Mouse (Mus musculus) right cerebral cortex, postnatal 36 days (tissue): Measurements from ENCODE around the gene Slc24a3.

Source experiments
- DNase-seq, 2 experiments: peaks; one replicate each; pipeline ENCODE4 v3.0.0; 2022; ENCODE audit warnings: low spot score in 2 of 2, mixed read lengths in 1 of 2

The Slc24a3 gene

GRCm38 (mm10) chr2:145536986-145537385 lies 369.4 kb downstream of the Slc24a3 start:
- DNase-seq = no peak

GRCm38 (mm10) chr2:145541695-145542094 lies 374.1 kb downstream of the Slc24a3 start:
- no peak for DNase-seq

- DNase-seq = no peak
Measured at GRCm38 (mm10) chr2:145546071-145546470, 378.5 kb downstream of the Slc24a3 start.

- no peak for DNase-seq
Measured at GRCm38 (mm10) chr2:145554722-145555252, 387.2 kb downstream of the Slc24a3 start.

GRCm38 (mm10) chr2:145555713-145556112 lies 388.2 kb downstream of the Slc24a3 start:
- DNase-seq = no peak

- no peak for DNase-seq
Measured at GRCm38 (mm10) chr2:145557361-145557931, 389.9 kb downstream of the Slc24a3 start.

GRCm38 (mm10) chr2:145562493-145562892 lies 394.9 kb downstream of the Slc24a3 start:
- no peak for DNase-seq

GRCm38 (mm10) chr2:145564596-145564995 lies 397.0 kb downstream of the Slc24a3 start:
- DNase-seq = no peak

GRCm38 (mm10) chr2:145566904-145567303 lies 399.4 kb downstream of the Slc24a3 start:
- DNase-seq = no peak

- DNase-seq = no peak
Measured at GRCm38 (mm10) chr2:145571943-145572342, 404.4 kb downstream of the Slc24a3 start.

- no peak for DNase-seq
Measured at GRCm38 (mm10) chr2:145574148-145574547, 406.6 kb downstream of the Slc24a3 start.

GRCm38 (mm10) chr2:145583103-145583502 lies 415.5 kb downstream of the Slc24a3 start:
- no peak for DNase-seq

GRCm38 (mm10) chr2:145585437-145585836 lies 417.9 kb downstream of the Slc24a3 start:
- peak in 1 of 2 experiments; percentile 14 for DNase-seq

- DNase-seq = peak; percentile 46 to 66
Measured at GRCm38 (mm10) chr2:145588009-145588737, 420.6 kb downstream of the Slc24a3 start.

GRCm38 (mm10) chr2:145591881-145592280 lies 424.3 kb downstream of the Slc24a3 start:
- no peak for DNase-seq

- DNase-seq = no peak
Measured at GRCm38 (mm10) chr2:145593649-145594347, 426.2 kb downstream of the Slc24a3 start.

GRCm38 (mm10) chr2:145597866-145598265 lies 430.3 kb downstream of the Slc24a3 start:
- DNase-seq = no peak

GRCm38 (mm10) chr2:145607844-145608243 lies 440.3 kb downstream of the Slc24a3 start:
- DNase-seq = no peak

- DNase-seq = no peak
Measured at GRCm38 (mm10) chr2:145610796-145611705, 443.5 kb downstream of the Slc24a3 start.

- no peak for DNase-seq
Measured at GRCm38 (mm10) chr2:145612937-145613336, 445.4 kb downstream of the Slc24a3 start.

GRCm38 (mm10) chr2:145613705-145614104 lies 446.2 kb downstream of the Slc24a3 start:
- DNase-seq = no peak
